Mouse (Mus musculus) brain, embryonic 14.5 days (tissue): ENCODE data around the gene Dach1.

Experiments used
- CTCF ChIP-seq: fragments of 200-500 bp; IDR thresholded peaks from 2 replicates; pipeline ENCODE4 v1.5.1; 2012; ENCODE audit warnings: inconsistent platforms, mild to moderate bottlenecking, moderate library complexity, borderline replicate concordance; ENCODE audit not compliant: insufficient read depth, insufficient read length; ENCODE audit errors: extremely low read depth
- POLR2A ChIP-seq: fragments of 200-500 bp; IDR thresholded peaks from 2 replicates; pipeline ENCODE4 v1.6.1; 2012; ENCODE audit warnings: mild to moderate bottlenecking, inconsistent platforms, borderline replicate concordance; ENCODE audit not compliant: poor library complexity, insufficient read depth, insufficient read length, severe bottlenecking; ENCODE audit errors: extremely low read depth

DNA sequence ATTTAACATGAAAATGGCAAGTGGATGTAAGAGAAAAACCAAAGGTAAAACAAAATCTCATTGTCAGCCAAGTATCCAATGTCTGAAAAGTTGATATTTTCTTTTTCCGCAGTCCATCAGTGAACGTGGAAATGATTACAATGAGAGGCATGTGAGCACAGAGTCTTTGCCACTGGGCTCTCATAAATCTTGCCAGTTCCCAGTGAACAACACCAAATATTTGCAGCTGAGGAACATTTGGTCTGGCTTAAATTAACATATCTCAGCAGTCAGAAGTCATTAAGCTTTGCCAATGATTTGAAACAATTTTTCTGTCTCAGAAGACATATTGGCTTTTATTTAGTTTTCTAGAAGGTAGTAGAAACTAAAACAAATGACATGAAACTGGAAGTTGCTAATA, 298.6 kb downstream of the Dach1 start:
- TF ChIP-seq CTCF (no peak), POLR2A (no peak)
